Mouse (Mus musculus): ENCODE measurements around the gene Nxph4.

- TF ChIP-seq CTCF (IDR thresholded peaks at IDR 0.05; ENCODE audit: low read depth) (no peak), EP300 (IDR thresholded peaks at IDR 0.05; ENCODE audit: low read depth) (no peak)
Measured at GRCm38 (mm10) chr10:127492118-127492517, 42.2 kb downstream of the Nxph4 start.
